Mouse (Mus musculus): Measurements from ENCODE around the gene Gm20683.
A peak's percentile ranks its signal among the peaks of the same experiment; 100 is the strongest.
"Not testable (repeated sequence)": the region's sequence is repeated elsewhere in the genome, so short reads cannot be mapped to it uniquely, and the experiment has no call there.

The Gm20683 gene

DNA sequence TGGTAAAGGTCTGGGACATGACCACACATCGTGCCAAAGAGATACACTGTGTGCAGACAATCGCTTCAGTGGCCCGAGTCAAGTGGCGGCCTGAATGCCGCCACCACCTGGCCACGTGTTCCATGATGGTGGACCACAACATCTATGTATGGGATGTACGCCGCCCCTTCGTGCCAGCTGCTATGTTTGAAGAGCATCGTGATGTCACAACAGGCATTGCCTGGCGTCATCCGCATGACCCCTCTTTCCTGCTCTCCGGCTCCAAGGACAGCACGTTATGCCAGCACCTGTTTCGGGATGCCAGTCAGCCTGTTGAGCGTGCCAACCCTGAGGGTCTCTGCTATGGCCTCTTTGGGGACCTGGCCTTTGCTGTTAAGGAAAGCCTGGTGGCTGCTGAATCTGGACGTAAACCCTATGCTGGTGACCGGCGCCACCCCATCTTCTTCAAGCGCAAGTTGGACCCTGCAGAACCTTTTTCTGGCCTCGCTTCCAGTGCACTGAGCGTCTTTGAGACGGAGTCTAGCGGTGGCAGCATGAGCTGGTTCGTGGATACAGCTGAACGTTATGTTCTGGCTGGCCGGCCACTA lies 15.5 kb downstream of the Gm20683 start:
- no peak for DNase-seq

DNA sequence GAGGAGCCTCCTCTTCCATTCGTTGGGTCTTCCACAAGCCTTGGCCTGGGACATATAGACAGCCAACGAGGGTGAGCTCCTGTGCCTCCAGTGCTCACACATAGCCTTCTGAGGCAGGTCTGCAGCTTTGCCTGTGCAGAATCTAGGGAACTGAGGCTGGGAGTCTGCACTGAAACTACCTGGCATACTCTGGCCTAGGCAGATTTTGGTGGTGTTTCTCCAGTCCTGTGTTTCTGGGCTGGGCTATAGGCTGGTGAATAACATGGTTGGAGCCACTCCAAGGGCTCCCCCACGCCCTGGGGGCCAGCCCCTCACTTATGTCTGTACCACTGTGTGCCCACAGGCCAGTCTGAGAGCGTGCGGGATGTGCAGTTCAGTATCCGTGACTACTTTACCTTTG lies 16.3 kb downstream of the Gm20683 start:
- no peak for DNase-seq

DNA sequence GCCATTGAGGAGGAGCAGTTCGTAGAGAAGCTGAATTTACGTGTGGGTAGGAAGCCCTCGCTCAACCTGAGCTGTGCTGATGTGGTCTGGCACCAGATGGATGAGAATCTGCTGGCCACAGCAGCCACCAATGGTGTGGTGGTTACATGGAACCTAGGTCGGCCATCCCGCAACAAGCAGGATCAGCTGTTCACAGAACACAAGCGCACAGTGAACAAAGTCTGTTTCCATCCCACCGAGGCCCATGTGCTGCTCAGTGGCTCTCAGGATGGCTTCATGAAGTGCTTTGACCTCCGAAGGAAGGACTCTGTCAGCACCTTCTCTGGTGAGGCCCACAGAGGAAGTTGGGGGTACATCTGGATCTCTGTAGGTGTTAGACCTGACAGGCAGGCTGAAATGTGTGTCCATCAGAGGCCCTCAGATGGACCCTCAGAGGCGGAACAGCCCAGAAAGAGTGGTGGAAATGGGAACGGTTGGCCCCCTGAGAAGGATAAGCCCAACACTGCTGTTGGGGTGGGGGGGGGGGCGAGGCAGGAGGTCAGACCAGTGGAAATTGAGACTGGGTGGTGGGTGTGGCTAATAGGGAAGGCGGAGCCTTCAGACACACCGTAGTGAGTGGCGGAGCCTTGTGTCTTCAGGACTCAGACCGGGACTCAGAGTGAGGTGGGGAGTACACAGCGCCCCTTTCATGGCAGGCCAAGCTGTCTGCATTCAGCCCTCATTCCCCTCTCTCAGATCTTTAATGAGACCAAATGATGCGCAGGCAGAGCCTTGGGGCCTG lies 17.0 kb downstream of the Gm20683 start:
- no peak for DNase-seq

DNA sequence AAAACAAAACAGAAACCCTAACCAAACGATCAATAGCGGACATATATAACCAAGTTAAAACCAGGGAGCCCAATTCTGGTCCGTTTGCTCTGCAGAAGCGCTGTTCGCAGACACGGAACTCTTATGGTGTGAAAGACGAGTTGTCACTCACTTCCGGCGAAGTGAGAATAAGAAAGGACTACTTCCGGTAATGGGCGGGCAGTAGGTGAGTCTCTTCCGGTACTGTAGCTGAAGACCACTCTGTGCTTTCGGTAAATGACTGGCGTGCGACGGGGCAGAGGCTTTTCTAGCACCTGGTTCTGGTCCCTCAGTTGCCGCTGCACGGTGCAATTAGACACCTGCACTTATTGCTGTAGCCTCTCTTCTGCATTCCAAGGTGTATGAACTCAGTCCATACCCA lies 18.1 kb downstream of the Gm20683 start, which contains the start of gene Wdr24:
TSS of gene Wdr24 (plus strand) at position 176 of the 400 bp plus-strand sequence.
- DNase-seq = peak; percentile 46 to 71

DNA sequence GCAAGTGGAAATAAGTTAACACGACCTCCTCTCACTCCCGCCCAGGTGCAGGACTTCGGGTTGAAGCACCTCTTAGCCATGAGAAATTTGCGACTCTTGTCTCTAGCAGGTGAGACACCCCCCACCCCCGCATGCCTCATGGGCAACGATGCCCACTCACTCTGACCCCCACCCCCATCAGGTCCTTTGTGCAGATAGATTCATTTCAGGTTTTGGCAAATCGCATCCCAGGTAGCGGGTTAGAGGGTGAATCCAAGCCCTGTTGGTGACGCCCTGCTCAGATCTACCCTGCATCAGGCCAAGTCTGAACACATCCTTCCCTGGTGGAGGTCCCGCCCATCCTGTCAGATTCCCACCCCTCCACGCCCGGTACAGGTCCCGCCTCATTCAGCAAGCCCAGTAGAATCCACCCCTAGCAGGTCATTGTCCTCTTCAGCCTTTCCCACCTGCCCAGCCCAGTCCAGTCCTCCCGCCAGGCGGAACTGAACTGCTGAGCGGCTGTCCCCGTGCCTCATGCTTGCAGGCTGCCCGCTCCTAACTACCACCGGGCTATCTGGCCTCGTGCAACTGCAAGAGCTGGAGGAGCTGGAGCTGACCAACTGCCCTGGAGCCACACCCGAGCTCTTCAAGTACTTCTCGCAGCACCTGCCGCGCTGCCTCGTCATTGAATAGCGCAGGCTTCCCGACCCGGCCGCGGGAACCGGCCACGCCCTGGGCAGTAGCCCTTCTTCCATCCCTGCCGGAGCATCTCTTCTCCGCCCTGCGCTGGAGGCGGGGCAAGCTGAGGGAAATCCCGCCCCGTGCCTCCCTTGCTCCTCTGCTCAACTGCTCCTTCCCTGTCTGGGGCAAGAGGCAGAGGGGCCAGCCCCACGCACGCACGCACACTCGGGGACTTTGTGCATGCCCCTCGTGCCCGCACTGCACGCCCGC lies 22.4 kb downstream of the Gm20683 start:
- DNase-seq = no peak

DNA sequence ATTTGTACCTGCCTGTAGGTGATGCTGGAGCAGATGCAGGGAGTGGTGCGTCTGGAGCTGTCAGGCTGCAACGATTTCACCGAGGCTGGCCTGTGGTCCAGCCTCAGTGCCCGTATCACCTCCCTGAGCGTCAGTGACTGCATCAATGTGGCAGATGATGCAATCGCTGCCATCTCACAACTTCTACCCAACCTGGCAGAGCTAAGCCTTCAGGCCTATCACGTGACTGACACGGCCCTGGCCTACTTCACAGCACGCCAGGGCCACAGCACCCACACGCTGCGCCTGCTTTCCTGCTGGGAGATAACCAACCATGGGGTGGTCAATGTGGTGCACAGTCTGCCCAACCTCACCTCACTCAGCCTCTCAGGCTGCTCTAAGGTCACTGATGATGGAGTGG lies 23.9 kb downstream of the Gm20683 start:
- no peak for DNase-seq

DNA sequence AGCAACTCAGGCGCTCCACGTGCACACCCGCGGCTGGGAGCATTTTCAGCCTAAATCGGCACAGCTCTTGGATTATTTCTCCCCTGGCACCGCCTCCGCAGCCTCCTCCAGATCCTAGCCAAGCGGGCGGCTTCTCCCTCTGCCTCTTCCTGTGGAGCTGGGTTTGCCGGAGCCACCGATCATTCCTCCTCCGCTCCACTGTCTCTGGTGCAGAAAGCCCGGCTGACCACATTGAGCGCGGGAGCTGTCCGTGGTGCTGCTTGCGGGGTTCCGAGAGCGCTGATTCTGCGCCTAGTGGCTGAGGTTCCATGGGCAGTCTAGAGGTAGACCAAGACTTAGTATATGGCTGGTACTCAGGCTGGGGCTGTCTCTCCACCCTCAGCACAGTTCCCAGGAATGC lies 28.1 kb downstream of the Gm20683 start:
- peak in 1 of 2 experiments; percentile 75 for DNase-seq

DNA sequence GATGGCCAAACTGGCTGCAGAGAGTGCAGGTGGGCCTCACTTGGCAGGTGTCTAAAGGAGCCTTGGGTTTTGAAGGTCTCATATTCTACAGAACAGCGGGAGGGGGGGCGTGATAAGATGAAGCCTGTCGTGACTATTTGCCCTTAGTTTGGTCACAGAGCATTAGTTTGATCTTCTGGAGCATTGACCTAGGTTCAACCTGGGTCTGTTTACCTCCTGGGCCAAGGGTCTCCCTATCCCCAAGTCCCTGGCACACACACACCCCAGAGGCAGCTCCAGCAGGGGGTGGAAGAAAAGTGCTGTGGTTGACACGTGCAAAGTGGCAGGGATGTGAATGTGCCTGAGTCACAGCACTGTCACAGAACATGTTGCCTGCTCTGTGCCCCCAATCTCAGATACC lies 30.7 kb downstream of the Gm20683 start:
- no peak for DNase-seq

DNA sequence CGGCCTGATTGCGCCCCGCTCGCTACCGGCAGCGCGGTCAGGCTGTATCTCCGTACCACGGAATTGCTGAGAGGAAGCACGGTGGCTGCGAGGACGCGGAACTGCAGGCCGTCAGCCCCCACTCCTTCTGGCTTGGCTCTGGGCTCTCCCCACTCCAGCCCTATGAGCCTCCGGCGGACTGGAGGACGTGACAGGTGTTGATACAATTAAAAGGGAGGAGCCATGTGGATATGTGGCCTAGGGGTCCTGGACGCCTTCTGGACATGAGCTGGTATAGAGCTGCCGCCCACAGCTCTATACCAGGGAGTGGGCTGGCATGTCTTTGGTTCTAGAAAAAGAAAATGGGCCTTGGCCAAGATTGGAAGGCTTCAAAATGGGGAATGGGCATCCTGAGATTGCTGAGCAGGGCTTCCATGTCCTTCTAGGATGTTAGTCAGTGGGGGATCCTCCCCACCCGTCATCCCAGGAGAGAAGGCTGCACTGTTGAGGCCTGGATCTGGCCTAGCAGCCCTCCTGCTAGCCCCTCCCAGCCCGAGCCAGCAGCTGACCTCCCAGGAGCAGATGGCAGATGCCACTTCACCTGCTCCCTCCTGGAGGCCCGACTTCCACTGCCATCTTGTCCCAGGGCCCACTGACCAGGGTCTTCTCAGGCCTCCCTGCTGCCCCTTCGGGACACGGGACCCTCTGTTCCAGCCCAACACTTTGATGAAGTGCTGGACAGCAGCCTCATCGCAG lies 31.8 kb downstream of the Gm20683 start:
- no peak for DNase-seq

DNA sequence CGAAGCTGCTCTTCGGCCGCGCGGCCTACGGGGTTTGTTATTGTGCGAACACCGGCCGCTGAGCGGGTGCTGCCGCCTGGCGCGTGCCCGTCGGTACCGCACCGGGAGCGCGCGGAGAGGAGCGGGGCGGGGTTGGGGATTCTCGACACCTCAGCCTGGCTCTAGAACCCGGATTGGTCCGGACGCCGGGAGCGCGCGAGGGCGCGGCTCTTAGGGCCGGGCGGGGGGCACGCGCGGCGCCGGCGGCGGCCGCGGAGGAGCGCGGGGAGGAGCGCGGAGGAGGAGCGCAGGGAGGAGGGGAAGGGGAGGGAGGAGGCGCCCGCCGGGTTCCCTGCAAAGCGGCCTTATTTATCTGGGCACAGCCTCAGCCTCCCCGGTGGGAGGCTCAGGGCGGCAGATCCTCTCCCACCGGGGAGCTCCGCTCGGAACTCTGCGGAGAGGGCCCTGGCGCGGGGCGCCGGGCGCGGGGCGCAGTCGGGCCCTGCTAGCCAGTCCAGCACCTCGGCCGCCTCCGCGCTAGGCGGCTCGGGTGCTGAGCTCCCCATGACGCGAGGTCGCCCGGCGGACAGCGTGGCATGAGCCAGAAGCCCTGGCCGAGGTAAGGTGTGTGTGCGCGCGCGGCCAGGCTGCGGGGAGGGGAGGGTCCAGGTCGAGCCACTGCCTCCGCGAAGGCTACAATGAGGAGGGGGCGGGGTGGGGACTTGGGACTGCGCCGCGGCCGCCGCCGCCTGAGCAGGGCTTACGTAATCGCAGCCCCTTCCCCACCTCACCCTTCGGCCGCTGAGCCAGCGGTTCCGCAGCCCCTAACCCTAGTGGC lies 32.6 kb downstream of the Gm20683 start, which contains the start of gene Fbxl16:
TSS of gene Fbxl16 (plus strand) at position 297 of the 817 bp plus-strand sequence.
- DNase-seq = no peak

DNA sequence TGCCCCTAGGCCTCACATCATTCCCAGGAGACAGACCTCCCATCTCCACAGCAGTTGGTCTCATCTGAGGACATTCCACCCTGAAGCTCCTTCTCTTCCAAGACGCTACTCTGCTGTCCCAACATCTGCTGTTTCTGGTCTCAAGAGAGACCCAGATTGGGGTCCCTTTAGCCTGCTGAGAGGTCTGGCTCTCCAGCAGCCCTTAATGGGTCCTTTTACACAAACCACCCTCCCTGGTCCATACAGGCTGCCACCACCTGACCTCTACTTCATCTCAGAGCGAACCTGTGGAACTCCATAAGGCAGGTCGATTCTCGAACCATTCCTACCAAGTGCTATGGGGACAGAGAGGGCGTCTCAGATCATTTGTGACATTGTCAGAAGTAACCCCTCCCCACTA lies 33.5 kb downstream of the Gm20683 start:
- no peak for DNase-seq

DNA sequence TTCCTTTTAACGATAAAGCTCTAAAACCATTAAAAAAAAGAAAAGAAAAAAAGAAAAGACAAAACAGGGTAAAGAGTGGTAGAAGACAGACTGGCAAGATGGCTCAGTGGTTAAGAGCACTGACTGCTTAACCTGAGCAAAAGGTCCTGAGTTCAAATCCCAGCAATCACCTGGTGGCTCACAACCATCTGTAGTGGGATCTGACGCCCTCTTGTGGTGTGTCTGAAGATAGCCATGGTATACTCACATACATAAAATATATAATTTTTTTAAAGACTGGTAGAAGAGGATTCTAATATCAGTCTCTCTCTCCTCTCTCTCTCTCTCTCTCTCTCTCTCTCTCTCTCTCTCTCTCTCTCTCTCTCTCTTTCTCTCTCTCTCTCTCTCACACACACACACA lies 34.1 kb downstream of the Gm20683 start:
- DNase-seq = not testable (repeated sequence)

DNA sequence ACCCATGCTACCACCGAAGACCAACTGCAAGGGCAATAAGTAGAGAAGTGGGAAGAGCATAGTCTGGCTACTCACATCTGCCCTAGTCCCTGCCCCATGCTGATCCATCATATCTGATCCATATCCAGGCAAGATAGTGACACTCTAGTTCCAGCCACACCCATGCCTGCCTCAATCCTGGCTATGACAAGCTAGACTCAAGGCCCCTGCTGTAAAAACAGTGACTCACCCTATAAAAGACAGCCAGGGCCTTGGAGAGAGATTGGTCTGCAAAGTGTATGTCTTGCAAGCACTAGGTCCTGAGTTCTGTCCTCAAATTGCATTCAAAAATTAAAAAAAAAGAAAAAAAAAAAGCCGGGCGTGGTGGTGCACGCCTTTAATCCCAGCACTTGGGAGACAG lies 35.1 kb downstream of the Gm20683 start:
- DNase-seq = no peak

DNA sequence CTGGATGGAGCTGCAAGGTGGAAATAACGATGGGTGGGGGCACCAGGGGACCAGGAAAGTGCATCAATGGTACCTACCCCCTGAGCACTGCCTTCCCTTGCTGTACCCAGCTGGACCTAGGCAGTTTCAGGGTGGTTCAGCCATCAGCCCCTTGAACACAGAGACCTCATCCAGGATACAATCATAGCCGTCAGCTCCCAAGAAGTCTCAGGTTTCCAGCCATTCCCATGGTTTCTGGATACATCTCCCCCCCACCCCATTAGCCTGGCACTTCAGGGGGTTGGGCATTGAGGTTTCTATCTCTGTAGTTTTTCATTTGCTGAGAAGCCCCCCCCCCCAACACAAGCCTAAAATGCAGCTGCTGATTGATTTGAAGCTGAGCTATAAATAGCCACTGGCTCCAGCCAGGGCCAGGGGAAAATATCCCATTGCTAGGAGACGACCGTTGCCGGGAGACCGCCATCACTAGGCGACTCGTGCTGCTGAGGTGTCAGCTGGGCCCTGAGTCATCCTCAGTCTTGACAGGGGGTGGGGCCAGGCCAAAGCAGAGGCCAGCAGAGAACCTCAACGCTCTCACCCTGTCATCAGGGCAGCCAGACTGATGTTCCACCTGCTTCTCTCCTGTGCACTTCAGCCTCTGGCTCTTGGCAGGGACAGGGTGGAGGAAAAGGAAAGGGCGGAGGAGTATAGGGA lies 38.6 kb downstream of the Gm20683 start:
- no peak for DNase-seq

DNA sequence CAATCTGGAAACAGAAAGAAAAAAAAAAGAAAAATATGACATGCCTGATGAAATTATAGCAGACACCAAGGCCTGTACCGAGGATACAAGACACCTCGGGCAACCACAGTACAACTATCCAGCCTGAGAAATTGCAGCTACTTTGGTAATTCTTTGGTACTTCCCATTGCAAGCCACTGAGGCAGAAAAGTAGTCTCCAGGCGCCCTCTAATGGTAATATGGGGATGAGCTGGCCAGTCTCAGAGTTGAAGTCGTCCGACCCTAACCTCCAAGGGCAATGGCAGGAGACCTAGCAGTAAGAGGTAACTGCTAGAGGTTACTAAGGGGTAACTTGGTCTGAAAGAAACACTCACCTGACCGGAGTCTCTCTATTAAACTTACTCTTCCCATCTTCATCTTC lies 40.5 kb downstream of the Gm20683 start:
- DNase-seq = peak; percentile 49 to 57

DNA sequence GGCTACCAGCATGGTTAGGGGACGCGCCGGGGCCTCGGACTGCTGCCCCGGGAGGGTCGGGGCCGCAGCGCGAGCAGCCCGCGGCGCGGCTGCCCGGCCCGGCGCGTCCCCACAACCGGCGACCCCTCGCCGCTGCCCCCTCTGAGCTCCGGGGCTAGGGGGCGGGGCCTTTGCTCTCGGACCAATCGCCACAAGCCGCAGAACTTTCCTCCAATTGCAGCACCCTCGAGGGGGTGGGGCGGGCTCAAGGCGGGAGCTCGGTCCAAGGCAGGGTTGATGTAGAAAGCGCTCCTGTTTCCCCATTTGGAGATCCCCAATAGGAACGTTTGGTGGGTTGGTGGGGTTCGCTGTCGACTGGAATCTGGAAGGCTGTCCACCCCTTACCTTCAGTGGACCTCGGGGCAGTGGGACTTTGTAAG lies 44.6 kb downstream of the Gm20683 start, which contains the start of gene Metrn:
TSS of gene Metrn (minus strand) at position 186 of the 419 bp plus-strand sequence.
- peak; percentile 74 to 89 for DNase-seq

DNA sequence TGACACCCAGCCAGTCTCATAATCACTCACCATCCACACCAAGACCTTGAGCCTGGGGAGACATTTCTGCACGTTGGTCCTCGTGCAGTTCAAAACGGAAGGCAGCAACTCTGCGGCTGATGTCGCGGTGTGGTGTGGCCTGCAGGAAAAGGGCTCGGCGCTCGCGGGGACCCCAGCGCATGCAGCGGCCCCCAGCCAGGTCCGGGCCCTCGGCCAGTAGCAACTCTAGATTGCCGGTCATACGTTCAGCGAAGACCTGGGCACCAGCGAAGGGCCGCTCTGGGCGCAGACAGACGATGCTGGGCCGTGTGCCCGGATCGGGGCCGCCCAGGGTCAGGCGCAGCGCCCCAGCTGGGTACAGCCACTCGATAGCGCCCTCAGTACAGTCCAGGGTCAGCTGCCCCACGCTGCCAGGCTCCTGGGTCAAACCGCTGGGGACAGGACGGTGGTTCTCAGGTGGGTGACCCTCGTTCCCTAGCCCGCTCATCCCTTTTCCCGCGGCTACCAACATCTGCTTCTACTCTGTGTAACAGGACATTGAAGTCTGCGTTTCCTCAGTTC lies 45.3 kb downstream of the Gm20683 start:
- peak in 1 of 2 experiments; percentile 26 for DNase-seq

DNA sequence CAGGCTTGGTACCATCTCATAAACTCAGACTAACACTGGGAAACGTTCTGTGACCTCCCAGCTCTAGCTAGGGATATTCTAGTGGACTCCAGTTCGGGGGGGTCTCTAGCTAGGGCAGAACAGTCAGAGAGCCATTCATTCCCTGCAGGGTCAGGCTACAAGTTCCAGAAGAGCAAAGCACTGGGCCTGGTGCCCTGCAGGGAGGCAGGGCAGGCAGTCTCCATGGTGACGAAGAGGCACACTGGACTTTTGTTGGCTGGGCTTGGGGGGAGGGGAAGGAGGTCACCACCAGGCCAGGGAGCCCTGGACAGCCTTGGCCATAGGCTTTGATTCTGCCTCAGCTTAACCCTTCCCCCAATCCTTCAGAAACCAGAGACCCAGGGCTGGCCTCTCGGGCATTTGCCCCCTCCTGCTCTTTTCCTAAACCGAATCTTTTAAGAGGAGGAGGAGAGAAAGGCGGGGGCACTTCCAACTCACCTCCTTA lies 45.9 kb downstream of the Gm20683 start, which contains the start of gene AC134908.4:
TSS of gene AC134908.4 (minus strand) at position 51 of the 484 bp plus-strand sequence.
- DNase-seq = no peak

DNA sequence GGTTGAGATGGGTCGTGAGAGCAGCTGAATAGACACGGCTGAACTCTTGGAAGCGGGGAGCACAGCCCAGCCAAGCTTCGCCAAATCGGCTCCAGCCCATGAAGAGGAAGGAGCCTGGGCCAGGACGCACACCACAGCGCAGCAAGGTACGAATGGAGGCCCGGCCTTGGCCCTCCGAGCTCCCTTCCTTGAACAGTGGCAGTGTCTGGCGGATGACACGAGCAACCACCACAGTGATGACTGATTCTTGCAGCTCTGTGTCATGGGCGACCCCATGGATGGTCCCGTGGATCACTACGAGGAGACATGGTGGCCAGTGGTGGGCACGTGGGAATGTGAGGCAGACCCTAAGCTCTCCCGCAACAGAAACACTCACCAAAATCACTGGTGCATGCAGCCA lies 46.6 kb downstream of the Gm20683 start:
- DNase-seq = no peak

DNA sequence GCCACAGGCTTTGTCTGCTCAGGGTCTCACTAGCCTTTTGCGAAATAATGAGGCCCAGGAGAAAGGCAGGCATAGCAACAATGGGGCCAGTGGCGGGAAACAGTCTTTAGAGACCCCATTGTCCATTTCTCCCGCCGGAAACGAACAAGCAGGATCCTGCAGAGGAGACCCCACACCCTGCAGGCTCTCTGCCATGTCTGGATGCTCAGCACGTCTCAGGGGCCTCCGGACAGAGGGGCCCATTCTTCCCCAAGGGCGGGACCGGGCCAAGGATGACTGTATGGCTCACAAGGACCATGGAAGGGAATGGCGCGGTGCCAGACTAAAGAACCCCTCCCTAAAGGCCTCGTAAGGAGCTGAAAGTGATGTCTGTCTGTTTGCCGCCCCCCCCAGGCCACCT lies 47.4 kb downstream of the Gm20683 start:
- DNase-seq = no peak

Data from spleen, adult 18-20 months (tissue).